Mouse (Mus musculus) cerebellum, adult 2 months (tissue): ENCODE measurements at regions not wholly inside any gene's neighbourhood (a gene's known extent, or its start where the extent isn't known, plus 50 kb on each side); places are given as distances from the start of the nearest gene placed in this dataset.

Experiments used
- DNase-seq, 2 experiments: peaks; one replicate each; pipeline ENCODE4 v3.0.0; 2021
- H3K27ac ChIP-seq: fragments of 200-500 bp; 2 replicates; pipeline ENCODE4 v1.5.1; 2012; ENCODE audit warnings: low read length, control low read depth, inconsistent platforms; ENCODE audit not compliant: insufficient read depth
- H3K27me3 ChIP-seq: fragments of 200-500 bp; 2 replicates; pipeline ENCODE4 v1.6.1; 2012; ENCODE audit warnings: inconsistent platforms, mild to moderate bottlenecking, low read length, moderate library complexity; ENCODE audit not compliant: control insufficient read depth, insufficient read depth
- H3K4me1 ChIP-seq: fragments of 200-500 bp; 2 replicates; pipeline ENCODE4 v1.6.1; 2011; ENCODE audit warnings: low read length; ENCODE audit not compliant: control insufficient read depth, insufficient read depth
- H3K4me3 ChIP-seq: fragments of 200-500 bp; replicated peaks from 2 replicates; pipeline ENCODE3; 2011; ENCODE audit warnings: mild to moderate bottlenecking, low read depth, low read length, control low read depth; ENCODE audit not compliant: insufficient read depth
- CTCF ChIP-seq: fragments of 200-500 bp; IDR thresholded peaks from 2 replicates; pipeline ENCODE4 v1.5.1; 2011; ENCODE audit warnings: low read depth, mild to moderate bottlenecking, control low read depth, low read length, moderate library complexity, borderline replicate concordance; ENCODE audit not compliant: insufficient read depth
- POLR2A ChIP-seq: fragments of 200-500 bp; IDR thresholded peaks from 2 replicates; pipeline ENCODE4 v1.6.1; 2011; ENCODE audit warnings: low read length, control low read depth, borderline replicate concordance; ENCODE audit not compliant: insufficient read depth
- WGBS: fragments of 180-500 bp; shearing (Covaris S2); methylation state at CpG from one replicate; pipeline ENCODE4 v1.1.7; 2018; 5-methylcytosine and 5-hydroxymethylcytosine counted together

DNA sequence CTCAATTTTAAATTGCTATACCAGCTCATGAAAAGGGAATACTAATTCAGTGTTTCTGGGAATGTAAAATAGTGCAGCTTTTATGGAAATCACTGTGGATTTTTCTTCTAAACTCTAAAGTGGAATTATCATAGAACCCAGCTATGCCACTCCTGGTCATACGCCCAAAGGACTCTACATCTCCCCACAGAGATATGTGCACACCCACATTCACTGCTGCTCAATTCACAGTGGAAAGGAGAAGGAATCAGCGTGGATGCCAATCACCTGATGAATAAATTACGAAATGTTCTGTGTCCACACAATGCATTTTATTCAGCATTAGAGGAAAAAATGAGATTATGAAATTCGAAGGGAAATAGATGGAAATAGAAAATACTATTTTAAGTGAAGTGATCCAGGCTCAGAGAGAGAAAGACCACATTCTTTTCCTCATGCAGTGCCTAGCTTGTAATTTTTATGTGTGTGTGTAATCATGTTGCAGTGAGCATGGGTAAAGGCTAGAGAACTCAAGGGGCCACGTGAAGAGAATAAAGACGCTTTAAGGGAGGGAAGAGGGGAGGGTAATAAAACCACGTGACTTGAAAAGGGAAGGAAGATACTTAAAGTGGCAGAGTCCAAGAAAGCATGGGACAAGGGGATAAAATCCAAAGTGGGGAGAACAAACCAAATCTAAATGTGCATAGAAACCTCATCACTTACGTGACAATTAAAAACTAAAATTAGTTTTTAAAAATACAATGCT lies 321.8 kb upstream of the Tmem229a start:
- H3K4me3 ChIP-seq, result no peak overlapping the region
- 32% methylated on average over 8 of the region's 8 CpGs for WGBS
- no peak overlapping the region for H3K27ac ChIP-seq
- DNase-seq, result no peak
- TF ChIP-seq POLR2A (no peak), CTCF (no peak)
- no peaks in the 10 kb centered on the region for H3K4me1 ChIP-seq
- no peaks in the 10 kb centered on the region for H3K27me3 ChIP-seq

DNA sequence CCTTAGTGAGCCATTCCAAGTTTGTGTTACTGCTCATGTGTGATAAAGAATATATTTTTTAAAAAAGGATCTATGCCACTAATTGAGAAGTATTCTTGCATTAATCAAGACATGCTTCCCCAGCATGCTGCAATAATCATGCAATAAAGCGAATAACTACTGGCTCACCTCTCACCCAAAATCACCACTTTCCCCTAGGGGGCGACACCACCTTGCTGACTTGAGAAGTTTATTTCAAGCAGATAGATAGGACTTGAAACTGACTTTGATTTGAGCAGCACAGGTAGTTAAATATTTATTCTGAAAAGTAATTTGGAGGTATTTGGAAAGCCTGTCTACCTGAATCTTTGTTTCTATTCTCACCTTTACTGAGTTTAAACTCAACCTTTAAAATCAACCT lies 320.1 kb upstream of the Tmem229a start:
- no peak for TF ChIP-seq CTCF
- no peak for TF ChIP-seq POLR2A
- 56% methylated on average over 2 of the region's 2 CpGs for WGBS
- Histone ChIP-seq H3K4me3 (no peak overlapping the region), H3K27ac (no peak overlapping the region), H3K4me1 (no peaks in the 10 kb centered on the region), H3K27me3 (no peaks in the 10 kb centered on the region)
- no peak for DNase-seq

DNA sequence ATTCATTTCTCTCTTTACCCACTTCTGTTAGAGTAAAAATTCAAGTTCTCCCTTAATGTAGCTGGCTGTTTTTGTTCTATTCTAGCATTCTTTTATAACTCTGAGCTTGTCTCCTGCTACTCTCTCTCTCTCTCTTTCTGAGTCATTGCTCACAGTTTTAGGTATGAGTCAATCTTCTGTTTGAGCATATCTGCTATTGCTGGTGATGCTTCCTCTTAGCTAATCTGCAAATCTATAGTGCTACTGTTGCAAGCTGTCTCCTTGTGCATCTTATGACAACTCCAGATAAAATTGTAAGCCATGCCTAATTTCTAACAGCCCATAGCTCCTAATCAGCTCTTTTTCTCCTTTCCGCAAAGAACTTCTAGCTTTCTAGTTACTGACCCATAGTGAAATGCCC lies 304.5 kb upstream of the Tmem229a start:
- no peak for DNase-seq
- Histone ChIP-seq H3K4me1 (no peaks in the 10 kb centered on the region), H3K4me3 (no peak overlapping the region), H3K27me3 (no peaks in the 10 kb centered on the region; the same call in 1 of the 2 replicates), H3K27ac (no peak overlapping the region)
- TF ChIP-seq POLR2A (no peak), CTCF (no peak)
- WGBS, result 100% methylated on average over 1 of the region's 1 CpGs

DNA sequence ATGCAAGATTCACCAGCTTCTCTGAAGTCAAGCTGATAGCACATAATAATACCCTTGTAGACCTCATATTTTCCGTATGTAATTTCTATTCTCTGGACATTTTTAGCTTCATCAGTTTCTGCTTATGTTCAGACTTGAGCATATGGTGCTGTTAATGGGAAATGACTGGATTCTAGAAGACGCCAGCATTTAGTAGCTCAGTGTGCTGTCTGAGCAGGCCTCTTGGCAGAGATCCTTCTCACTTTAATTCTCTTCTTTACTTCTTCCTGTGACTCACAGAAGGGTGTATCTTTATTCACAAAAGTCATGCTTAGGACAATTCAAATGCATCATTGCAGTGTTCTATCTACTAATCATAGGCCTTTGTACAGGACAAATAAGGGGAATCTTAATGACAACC lies 299.7 kb upstream of the Tmem229a start:
- Histone ChIP-seq H3K4me1 (no peaks in the 10 kb centered on the region), H3K27me3 (no peaks in the 10 kb centered on the region; the same call in 1 of the 2 replicates), H3K27ac (no peak overlapping the region), H3K4me3 (no peak overlapping the region)
- peak in 1 of 2 experiments; percentile 18 for DNase-seq
- TF ChIP-seq CTCF, result no peak
- no peak for TF ChIP-seq POLR2A
- WGBS, result 14% methylated on average over 2 of the region's 2 CpGs

DNA sequence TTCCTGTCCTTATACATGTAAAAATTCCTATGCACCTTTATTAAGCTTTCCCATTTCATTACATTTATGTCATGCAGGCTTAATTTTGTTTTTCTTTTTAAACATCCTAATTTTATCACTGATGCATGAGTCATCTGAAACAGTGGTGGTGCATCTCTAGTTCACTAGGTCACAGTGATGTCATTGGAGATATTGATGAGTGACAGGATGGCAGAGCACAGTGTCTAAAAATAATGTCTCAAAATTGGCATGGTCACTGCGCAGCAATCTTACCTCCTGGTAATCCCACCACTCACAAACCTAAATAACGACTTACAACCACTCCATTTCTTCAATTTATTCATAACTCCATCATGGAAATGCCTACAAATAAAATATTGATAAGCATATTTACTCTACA lies 280.9 kb upstream of the Tmem229a start:
- no peak for TF ChIP-seq POLR2A
- no peak for TF ChIP-seq CTCF
- H3K27ac ChIP-seq, result no peak overlapping the region
- no peaks in the 10 kb centered on the region for H3K4me1 ChIP-seq
- no peaks in the 10 kb centered on the region for H3K27me3 ChIP-seq
- no peak overlapping the region for H3K4me3 ChIP-seq
- WGBS, result 83% methylated on average over 2 of the region's 2 CpGs
- no peak for DNase-seq

DNA sequence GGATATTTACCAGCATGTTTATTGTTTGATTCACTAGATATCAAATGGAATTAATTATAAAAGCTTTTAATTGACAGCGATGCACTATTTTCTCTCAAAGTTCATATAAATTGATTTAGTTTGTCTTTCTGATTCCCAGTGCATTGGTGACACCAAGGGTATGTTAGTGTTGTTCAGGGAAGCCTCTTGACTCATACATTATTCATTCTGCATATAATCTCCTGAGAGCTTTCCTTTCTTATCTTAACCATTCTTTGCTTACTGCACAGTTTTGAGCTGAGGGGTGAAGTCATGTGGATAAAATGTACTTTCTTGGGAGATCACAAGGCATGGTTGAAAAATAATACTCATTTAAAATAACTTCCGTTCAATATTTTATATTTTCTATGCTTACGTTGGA lies 280.5 kb upstream of the Tmem229a start:
- 90% methylated on average over 3 of the region's 3 CpGs for WGBS
- DNase-seq, result no peak
- H3K4me1 ChIP-seq, result no peaks in the 10 kb centered on the region

More for the DNA sequence above, 280.5 kb upstream of the Tmem229a start:
- no peak overlapping the region for H3K4me3 ChIP-seq
- no peaks in the 10 kb centered on the region for H3K27me3 ChIP-seq
- TF ChIP-seq POLR2A (no peak), CTCF (no peak)
- H3K27ac ChIP-seq, result no peak overlapping the region
